Mouse (Mus musculus) heart, adult 10 weeks (tissue): ENCODE data around the gene Kcnma1. TPM values are rescaled to one million over a fixed set of nuclear protein-coding genes. Genes with fewer than 3 reads are reported as not detected.

Experiments used
- polyA plus RNA-seq: library from polyadenylated mRNA; stranded (reverse); fragments of 350-450 nt; fragmentation: Illumina TruSeq; extraction: RNeasy Lipid Tissue Mini Kit (QIAGEN cat#74804); gene quantifications from one replicate; pipeline ENCODE4 v1.2.3, GENCODE M21; 2014; ENCODE audit warnings: low read depth, low replicate concordance

Kcnma1 gene
- polyA plus RNA-seq: 0.34 TPM

GRCm38 (mm10) chr14:24014391-24014790 lies at the start of gene Kcnma1:
Gene Kcnma1 (minus strand): TSS chr14:24014491.

Other genes starting within 250 kb of the Kcnma1 start
- 7.8 TPM for gene Dlg5, start 231.4 kb upstream of the Kcnma1 start, polyA plus RNA-seq